Mouse (Mus musculus) CH12.LX (cell line): ENCODE measurements around the gene Saa4.

Experiments used
- CTCF ChIP-seq, 2 experiments: IDR thresholded peaks in 1 of 2; conservative IDR thresholded peaks in 1 of 2; 2 replicates each; pipeline ENCODE4 v1.5.1; 2011 to 2012; ENCODE audit warnings: low read depth in 2 of 2, low read length in 2 of 2, improper control_type of control experiment in 1 of 2, inconsistent platforms in 1 of 2, mild to moderate bottlenecking in 1 of 2, moderate library complexity in 1 of 2
- E2F4 ChIP-seq: IDR thresholded peaks from 2 replicates; pipeline ENCODE4 v1.6.1; 2011; ENCODE audit warnings: low read depth, low read length, improper control_type of control experiment; ENCODE audit not compliant: insufficient replicate concordance
- GABPA ChIP-seq: IDR thresholded peaks from 2 replicates; pipeline ENCODE4 v1.6.1; 2012; ENCODE audit warnings: low read depth, low read length, improper control_type of control experiment, inconsistent platforms; ENCODE audit not compliant: insufficient replicate concordance
- POLR2A ChIP-seq: IDR thresholded peaks from 2 replicates; pipeline ENCODE4 v1.6.1; 2011; ENCODE audit warnings: low read depth, mild to moderate bottlenecking, improper control_type of control experiment, low read length
- POLR2AphosphoS2 ChIP-seq: IDR thresholded peaks from 2 replicates; pipeline ENCODE4 v1.6.1; 2011; ENCODE audit warnings: low read depth, low read length, improper control_type of control experiment
- SIN3A ChIP-seq: IDR thresholded peaks from 2 replicates; pipeline ENCODE4 v1.6.1; 2012; ENCODE audit warnings: low read length, improper control_type of control experiment, inconsistent platforms
- USF1 ChIP-seq: IDR thresholded peaks from 2 replicates; pipeline ENCODE4 v1.6.1; 2014; ENCODE audit warnings: low read depth, mild to moderate bottlenecking, inconsistent platforms, low read length, improper control_type of control experiment

GRCm38 (mm10) chr7:46680732-46681131 is 51.7 kb downstream of the Saa4 start:
- TF ChIP-seq USF1: no peak
- no peak for TF ChIP-seq POLR2A
- TF ChIP-seq E2F4: no peak
- TF ChIP-seq CTCF (conservative IDR thresholded peaks at IDR 0.05 in 1 of 2, IDR thresholded peaks at IDR 0.05 in 1 of 2; ENCODE audit: low read depth in 2 of 2, low read length in 2 of 2): no peak
- TF ChIP-seq POLR2AphosphoS2: no peak
- TF ChIP-seq GABPA: no peak
- no peak for TF ChIP-seq SIN3A
